Mouse (Mus musculus) adrenal gland, postnatal 0 days (tissue): ENCODE measurements around the gene Bco2. TPM values are rescaled to one million over a fixed set of nuclear protein-coding genes. Genes with fewer than 3 reads are reported as not detected.

Experiments used
- polyA plus RNA-seq: library from polyadenylated mRNA; unstranded; fragments of >200 nt; fragmentation: Nextera tagmentation; extraction: Ambion mirVana; gene quantifications from 2 replicates; pipeline ENCODE4 v1.2.1, GENCODE M21; 2015

The Bco2 gene
- polyA plus RNA-seq = 0.28 and 0.36 TPM in 2 replicates

DNA sequence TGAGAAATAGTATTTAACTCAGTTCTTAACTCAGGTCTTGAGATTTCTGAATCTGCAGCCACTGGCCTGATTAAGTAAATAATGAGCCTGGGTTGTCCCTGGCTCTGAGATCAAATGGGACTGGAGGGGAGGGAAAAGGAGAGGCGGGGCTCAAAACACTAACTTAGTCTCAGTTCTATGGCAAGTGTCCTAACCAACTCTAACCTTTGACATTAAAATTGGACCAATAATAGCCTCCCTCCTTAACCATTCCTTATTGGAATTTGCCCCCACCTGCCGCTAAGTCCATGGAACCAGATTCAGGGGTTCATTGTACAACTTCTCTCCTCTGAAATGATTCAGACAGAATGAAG, at the start of gene Bco2:
Gene Bco2, minus strand, starts transcription at position 88 of the 353 bp plus-strand sequence.

GRCm38 (mm10) chr9:50603189-50603997, 48.4 kb upstream of the Bco2 start, which contains the start of the genes Sdhd and Timm8b:
Gene Sdhd (minus strand): TSS chr9:50603812.
Gene Timm8b (plus strand): TSS chr9:50603910.

DNA sequence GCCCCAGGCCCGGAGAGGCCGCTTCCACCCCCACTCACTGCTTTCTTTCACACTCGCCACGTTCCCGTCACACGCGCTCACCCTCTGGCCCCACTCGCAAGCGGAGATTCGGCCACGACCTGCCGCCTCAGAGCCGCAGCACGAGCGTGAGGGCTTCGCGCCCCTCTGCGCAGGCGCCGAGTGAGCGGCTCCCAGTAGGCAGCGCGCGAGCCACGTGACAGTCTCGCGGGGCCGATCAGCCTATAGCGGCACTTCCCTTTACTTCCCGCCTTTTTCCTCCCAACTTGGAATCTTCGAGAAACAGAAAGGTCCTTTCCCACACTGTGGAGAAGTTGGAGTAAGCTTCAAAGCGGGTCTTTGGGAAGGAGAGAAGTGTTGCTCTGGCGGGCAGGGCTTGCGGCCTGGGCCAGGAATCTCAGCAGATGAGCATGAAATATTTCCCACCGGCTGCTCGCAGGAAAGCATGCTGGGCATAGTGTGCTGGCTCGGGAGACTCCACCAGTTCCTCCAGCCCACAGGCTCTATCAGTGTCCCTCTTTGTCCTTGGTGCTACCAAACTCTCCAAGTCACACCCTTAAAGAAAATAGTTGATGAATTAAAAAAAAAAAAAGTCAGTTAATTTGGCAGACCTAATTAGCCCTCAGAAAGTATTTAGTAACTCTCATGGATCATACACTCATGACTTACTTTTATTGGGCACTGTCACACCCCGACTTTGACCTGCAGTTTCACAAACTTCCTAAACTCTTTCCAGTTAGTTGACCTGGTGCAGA, 6.3 kb upstream of the Bco2 start, which contains the start of gene Tex12:
Gene Tex12, minus strand, starts transcription at position 181 of the 773 bp plus-strand sequence.

DNA sequence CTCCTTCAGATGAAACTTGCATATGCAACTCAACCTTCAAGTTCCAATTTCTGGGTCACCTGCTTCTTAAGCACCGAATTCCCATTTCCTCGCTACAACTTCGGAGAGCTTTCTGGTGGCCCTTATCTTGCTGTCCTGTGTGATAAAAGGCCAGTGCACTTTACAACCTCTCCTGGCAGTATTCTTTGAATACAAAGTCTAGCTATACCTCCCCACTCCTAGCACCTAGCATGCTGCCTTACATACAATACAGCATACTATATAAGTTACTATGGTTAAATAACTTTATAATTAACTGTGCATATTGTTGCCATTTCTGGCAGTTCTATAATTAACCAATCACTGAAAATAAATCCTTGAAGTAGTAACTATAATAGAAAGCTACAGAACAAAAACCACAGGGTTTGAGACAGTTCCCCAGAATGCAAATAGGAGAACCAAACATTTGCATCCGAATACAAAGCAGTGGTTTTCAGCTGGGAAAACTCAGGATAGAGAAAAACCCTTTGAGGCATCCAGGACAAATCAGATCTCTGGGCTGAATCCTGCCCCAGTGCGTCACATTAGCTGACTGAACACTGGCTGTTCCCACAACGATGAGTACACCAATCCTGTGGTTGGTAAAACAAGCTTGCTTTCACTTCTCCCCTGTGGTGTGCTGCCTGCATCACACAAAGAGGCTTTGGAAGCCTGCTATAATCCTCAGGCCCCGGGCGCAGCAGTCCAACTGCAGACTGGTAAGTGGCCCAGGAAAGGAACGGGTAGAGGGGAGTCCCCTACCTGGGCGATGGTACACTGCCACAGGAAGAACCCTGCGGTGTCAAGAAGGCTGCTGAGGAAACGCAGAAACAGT, 514 bp downstream of the Bco2 start, which contains the start of gene Il18:
Gene Il18, plus strand, starts transcription at position 587 of the 853 bp plus-strand sequence.

DNA sequence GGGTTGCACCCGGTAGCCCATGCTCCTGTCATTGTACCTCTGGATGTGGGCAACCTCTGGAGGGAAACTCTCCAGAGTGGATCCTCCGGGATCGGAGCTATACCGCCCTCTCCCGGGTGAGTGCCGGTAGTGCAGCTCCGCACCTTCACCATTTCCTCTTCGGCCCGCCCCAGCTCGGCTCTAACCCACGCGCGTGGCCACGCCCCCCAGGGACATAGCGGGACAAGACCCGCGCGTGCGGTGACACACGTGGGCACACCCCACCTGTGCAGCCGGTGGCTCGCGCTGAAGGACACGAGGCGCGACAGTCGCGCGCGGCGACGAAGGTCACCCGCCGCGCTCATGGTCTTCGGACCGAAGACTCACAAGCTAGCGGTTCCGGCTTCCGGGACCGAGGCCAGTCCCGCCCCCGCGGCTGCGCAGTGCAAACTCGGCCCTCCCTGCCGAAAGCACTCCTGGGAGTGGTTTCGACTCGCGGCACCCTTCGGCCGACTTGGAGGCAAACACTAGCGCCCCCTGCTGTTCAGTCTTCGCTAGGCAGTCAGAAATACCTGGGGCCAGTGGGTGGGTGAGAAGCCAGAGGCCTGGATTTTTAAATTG, 26.6 kb downstream of the Bco2 start, which contains the start of gene Pts:
Gene Pts, minus strand, starts transcription at position 432 of the 600 bp plus-strand sequence.

GRCm38 (mm10) chr9:50494311-50494710, 60.7 kb downstream of the Bco2 start, which contains the start of gene Plet1:
Gene Plet1 (plus strand): TSS chr9:50494525.

Other genes with a start within 250 kb of the Bco2 start
- 267 and 302 TPM in 2 replicates for gene Rpl10-ps3, start 210.2 kb downstream of the Bco2 start, polyA plus RNA-seq
- gene Plet1, start 60.7 kb downstream of the Bco2 start, polyA plus RNA-seq = 2.3 and 2.9 TPM in 2 replicates
- gene Pts, start 26.5 kb downstream of the Bco2 start, polyA plus RNA-seq = 157 and 177 TPM in 2 replicates
- 17.3 and 23.0 TPM in 2 replicates for gene Il18, start 354 bp downstream of the Bco2 start, polyA plus RNA-seq
- gene Tex12, start 6.1 kb upstream of the Bco2 start, polyA plus RNA-seq = not detected in 2 replicates
- gene Sdhd, start 48.6 kb upstream of the Bco2 start, polyA plus RNA-seq = 387 and 421 TPM in 2 replicates
- 516 and 1,009 TPM in 2 replicates for gene Timm8b, start 48.7 kb upstream of the Bco2 start, polyA plus RNA-seq
- 4.1 and 4.4 TPM in 2 replicates for gene Pih1d2, start 62.1 kb upstream of the Bco2 start, polyA plus RNA-seq
- gene Nkapd1, start 62.3 kb upstream of the Bco2 start, polyA plus RNA-seq = 20.6 and 22.3 TPM in 2 replicates
- gene Dlat, start 104.6 kb upstream of the Bco2 start, polyA plus RNA-seq = 33.7 and 50.9 TPM in 2 replicates
- gene Dixdc1, start 184.3 kb upstream of the Bco2 start, polyA plus RNA-seq = 6.4 and 10.8 TPM in 2 replicates
- gene 2310030G06Rik, start 191.4 kb upstream of the Bco2 start, polyA plus RNA-seq = 11.2 and 17.0 TPM in 2 replicates
- gene Cryab, start 196.1 kb upstream of the Bco2 start, polyA plus RNA-seq = 112 and 178 TPM in 2 replicates
- gene Hspb2, start 197.2 kb upstream of the Bco2 start, polyA plus RNA-seq = 14.4 and 35.5 TPM in 2 replicates
- gene Fdxacb1, start 213.1 kb upstream of the Bco2 start, polyA plus RNA-seq = 7.8 and 9.9 TPM in 2 replicates
- 18.2 and 22.4 TPM in 2 replicates for gene Alg9, start 219.8 kb upstream of the Bco2 start, polyA plus RNA-seq
- 91.2 and 102 TPM in 2 replicates for gene 1110032A03Rik, start 220.3 kb upstream of the Bco2 start, polyA plus RNA-seq